8 mouse cellular contexts compared by ENCODE assay signal in genomic region chr10:126905086-126905485, GRCm38 (mm10). TPM values are rescaled to one million over a fixed set of nuclear protein-coding genes. Genes with fewer than 3 reads are reported as not detected.
DNase-seq lines count a peak whose midpoint lies in the region; ATAC-seq and TF ChIP-seq lines count a peak whose summit lies in the region.

No protein-coding gene starts in this region.

- peak overlapping the region; percentile 71 for H3K4me2 ChIP-seq in kidney, embryonic 14.5 days (replicated peaks; ENCODE audit: low read depth, low read length)

- no peaks in the 10 kb centered on the region for H3K36me3 ChIP-seq in kidney, embryonic 14.5 days (ENCODE audit: control insufficient read depth, insufficient read depth, low read length)
- H3K36me3 ChIP-seq in hindbrain, embryonic 10.5 days, result no peaks in the 10 kb centered on the region
- no peaks in the 10 kb centered on the region for H3K36me3 ChIP-seq in macrophage (ENCODE audit: inconsistent target)

- CTCF ChIA-PET in Patski (lab: Charles Lee), result no interaction called here

- 0 out of 2 replicates have a peak, but pooled peaks cover 5% of the 10 kb centered on the region for H3K4me1 ChIP-seq in kidney, embryonic 14.5 days (ENCODE audit: control insufficient read depth, insufficient read depth, low read length)
- peaks cover 13% of the 10 kb centered on the region for H3K4me1 ChIP-seq in hindbrain, embryonic 10.5 days (replicated peaks)

- POLR2A ChIA-PET in Patski (lab: Charles Lee), result no interaction called here

- WGBS in kidney, embryonic 14.5 days, result 75% methylated on average over 8 of the region's 8 CpGs
- WGBS in hindbrain, embryonic 10.5 days, result 69% methylated on average over 8 of the region's 8 CpGs
- 85% methylated on average over 8 of the region's 8 CpGs for WGBS in macrophage (ENCODE audit: missing documents)

- no peaks in the 10 kb centered on the region for H3K79me2 ChIP-seq in macrophage (ENCODE audit: inconsistent target)

- no peak for DNase-seq in kidney, adult 18-20 months
- no peak for DNase-seq in Patski (ENCODE audit: low read depth, low spot score)
- DNase-seq in hindbrain, embryonic 10.5 days (ENCODE audit: low spot score), result no peak
- DNase-seq in yolk sac, embryonic 10.5 days (ENCODE audit: low spot score), result no peak
- no peak for DNase-seq in ovary, postnatal 36 days (ENCODE audit: low spot score)

- no peak for ATAC-seq in kidney, embryonic 14.5 days (ENCODE audit: low FRiP score, low TSS enrichment)
- no peak for ATAC-seq in Patski
- no peak for ATAC-seq in monocyte, adult 5-6 weeks (replicated peaks; ENCODE audit: insufficient number of reproducible peaks, low FRiP score, low TSS enrichment, poor library complexity, severe bottlenecking)

- peak; percentile 64 for TF ChIP-seq CTCF in Patski (IDR thresholded peaks at IDR 0.05)

- peak overlapping the region; percentile 49; the same call in 1 of the 2 replicates for H3K4me3 ChIP-seq in kidney, embryonic 14.5 days (ENCODE audit: low read length)
- H3K4me3 ChIP-seq in hindbrain, embryonic 10.5 days, result peak overlapping the region; percentile 55
- H3K4me3 ChIP-seq in macrophage (ENCODE audit: inconsistent target), result peak overlapping the region; percentile 37

- H3K9ac ChIP-seq in kidney, embryonic 14.5 days (ENCODE audit: low read depth, low read length), result no peak overlapping the region; the same call in 1 of the 2 replicates

- in situ Hi-C loops in Patski (cut with MboI; ENCODE audit: low pct_unique_long_range_greater_than_20kb), result no loop called here

- H3K9me3 ChIP-seq in kidney, embryonic 14.5 days (ENCODE audit: control insufficient read depth, low read length), result no peaks in the 10 kb centered on the region
- no peaks in the 10 kb centered on the region for H3K9me3 ChIP-seq in hindbrain, embryonic 10.5 days

- no peaks in the 10 kb centered on the region for H3K27me3 ChIP-seq in kidney, embryonic 14.5 days (ENCODE audit: control insufficient read depth, insufficient read depth, low read length)
- H3K27me3 ChIP-seq in Patski, result no peaks in the 10 kb centered on the region
- H3K27me3 ChIP-seq in hindbrain, embryonic 10.5 days (ENCODE audit: insufficient read depth, poor library complexity, severe bottlenecking), result 0 out of 2 replicates have a peak, but pooled peaks cover 5% of the 10 kb centered on the region

- no peak overlapping the region for H3K27ac ChIP-seq in kidney, embryonic 14.5 days (ENCODE audit: low read depth, low read length)
- peak overlapping the region; percentile 88 for H3K27ac ChIP-seq in hindbrain, embryonic 10.5 days
- H3K27ac ChIP-seq in macrophage, result peak overlapping the region; percentile 84

RNA-seq across cellular contexts. Expression of gene Atp23, which starts 3.9 kb away (rescaled TPM):
- 22.7 and 26.8 TPM in 2 replicates for polyA plus RNA-seq in kidney, embryonic 14.5 days (2014; fragmentation: Nextera tagmentation; extraction: Ambion mirVana)
- polyA plus RNA-seq in Patski (2021), result 14.5 TPM
- 15.4 and 19.5 TPM in 2 replicates for polyA plus RNA-seq in hindbrain, embryonic 10.5 days (2016; fragmentation: Nextera tagmentation; extraction: Ambion mirVana)
- 10 to 100 TPM in 6 of 26 experiments, 1 to 10 TPM in 18, under 1 TPM in 2; 0.36 to 20.1 (median 3.7) TPM for total RNA-seq in macrophage (2018; cell fraction: chromatin; rRNA removed)
- 1 to 10 TPM; 1.2 to 9.4 (median 4.7) TPM for total RNA-seq in macrophage (2018; cell fraction: cytosol; rRNA removed)
- 10 to 100 TPM in 4 of 26 experiments, 1 to 10 TPM in 15, under 1 TPM in 7; 0.23 to 11.8 (median 2.6) TPM for total RNA-seq in macrophage (2018; cell fraction: nucleus; rRNA removed)
- 3.6 to 7.7 TPM (median 7.0 TPM) in 3 replicates for polyA plus RNA-seq in macrophage (2018)
- 2.2 to 7.6 TPM (median 5.6 TPM) in 3 replicates for total RNA-seq in monocyte, adult 5-6 weeks (2017)
